Mouse (Mus musculus): ENCODE measurements at regions not wholly inside any gene's neighbourhood (a gene's known extent, or its start where the extent isn't known, plus 50 kb on each side); places are given as distances from the start of the nearest gene placed in this dataset.
"Not testable (repeated sequence)": the region's sequence is repeated elsewhere in the genome, so short reads cannot be mapped to it uniquely, and the experiment has no call there.

DNA sequence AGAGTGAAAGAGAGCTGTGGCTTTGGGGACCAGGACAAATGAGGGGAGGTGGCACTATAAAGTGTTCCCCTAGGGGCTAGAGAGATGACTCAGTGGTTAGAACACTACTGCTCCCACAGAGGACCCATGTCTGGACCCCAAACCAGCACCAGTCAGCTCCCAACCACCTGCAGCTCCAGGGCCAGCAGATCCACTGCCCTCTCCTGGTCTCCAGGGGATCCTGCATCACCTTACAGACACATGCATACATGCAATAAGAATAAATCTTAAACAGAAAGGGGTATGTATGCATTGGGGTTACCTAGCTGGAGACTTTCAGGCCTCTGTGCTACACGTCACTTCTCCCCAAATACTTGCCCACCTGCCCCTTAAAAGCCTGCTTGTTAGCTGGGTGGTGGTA is 93.8 kb upstream of the Zfp706 start:
- no peak for DNase-seq (ENCODE audit: extremely low spot score)

- no peak for DNase-seq (ENCODE audit: extremely low spot score)
These were observed 93.3 kb upstream of the Zfp706 start for GRCm38 (mm10) chr15:37100767-37101288.

GRCm38 (mm10) chr15:37099927-37100766 is 92.6 kb upstream of the Zfp706 start:
- peak; percentile 42 for DNase-seq (ENCODE audit: extremely low spot score)

DNA sequence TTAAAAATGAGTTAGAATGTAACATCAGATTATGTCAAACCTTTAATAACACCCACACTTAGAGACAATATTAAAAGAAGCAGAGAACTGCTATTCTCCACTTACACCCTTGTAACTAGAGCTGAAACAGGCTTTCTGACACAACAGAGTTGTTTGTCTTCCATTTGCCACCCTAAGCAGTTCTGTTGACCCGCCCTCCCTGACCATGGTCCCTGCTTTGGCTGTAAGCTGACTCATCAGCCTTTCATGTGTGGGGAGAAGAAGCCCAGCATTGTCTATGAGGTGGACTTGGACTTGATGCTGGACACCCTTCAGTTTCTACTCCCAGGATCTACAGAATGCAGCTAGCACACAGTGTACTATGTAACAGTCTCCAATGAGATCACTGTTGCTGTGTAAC is 91.6 kb upstream of the Zfp706 start:
- no peak for DNase-seq (ENCODE audit: extremely low spot score)

DNA sequence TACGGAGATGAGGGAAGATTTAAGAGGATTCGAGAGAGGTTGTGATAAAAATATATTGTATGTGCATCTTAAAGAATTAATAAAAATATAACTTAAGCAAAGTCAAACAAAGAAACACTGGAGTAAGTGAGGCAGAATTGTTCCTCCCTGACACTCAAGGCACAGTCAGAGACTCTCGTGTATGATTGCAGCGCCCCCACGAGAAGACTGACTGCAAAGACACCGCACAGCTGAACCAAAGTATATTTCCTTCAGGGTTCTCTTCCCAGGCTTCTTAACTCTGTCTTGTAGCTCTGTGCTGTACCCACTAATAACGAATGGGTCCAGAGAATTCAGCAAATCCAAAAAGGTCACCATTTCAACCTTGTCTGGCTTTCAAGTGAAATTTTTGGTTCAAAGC is 89.9 kb upstream of the Zfp706 start:
- DNase-seq (ENCODE audit: extremely low spot score) = no peak

DNA sequence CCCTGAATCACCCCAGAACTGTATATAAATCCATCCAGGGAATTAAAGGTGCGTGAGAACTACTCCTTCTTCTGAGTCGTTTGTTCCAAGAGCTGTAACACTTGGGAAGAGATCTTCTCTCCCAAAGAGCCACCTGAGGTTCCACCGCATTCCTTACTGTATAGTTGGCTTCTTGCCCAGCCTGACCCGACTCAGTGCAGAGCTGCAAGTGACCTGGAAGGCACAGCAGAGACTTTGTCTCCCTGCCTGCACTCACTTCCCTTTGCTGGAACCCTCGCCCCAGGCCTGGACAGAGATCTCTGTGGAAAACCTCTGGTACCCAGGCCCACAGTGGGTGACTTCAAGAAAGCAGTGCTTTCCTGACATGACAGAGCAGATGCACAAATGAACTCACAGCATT is 83.6 kb upstream of the Zfp706 start:
- DNase-seq (ENCODE audit: extremely low spot score) = not testable (repeated sequence)

DNA sequence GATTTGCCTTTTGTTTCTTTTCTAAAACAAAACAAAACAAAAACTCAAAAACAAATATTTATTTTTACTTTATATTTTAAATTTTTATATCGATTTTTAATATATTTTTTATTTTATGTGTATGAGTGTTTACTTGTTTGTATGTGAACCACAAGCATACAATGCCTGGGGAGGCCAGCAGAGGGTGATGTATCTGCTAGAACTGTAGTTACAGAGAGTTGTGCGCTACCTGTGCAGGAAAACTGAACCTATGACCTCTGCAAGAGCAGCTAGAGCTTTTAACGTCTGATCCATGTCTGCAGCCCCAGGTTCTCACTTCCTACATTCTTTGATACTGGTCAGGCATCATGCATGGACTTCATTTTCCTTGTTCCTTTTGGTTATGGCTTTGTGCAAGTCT is 76.2 kb upstream of the Zfp706 start:
- no peak for DNase-seq (ENCODE audit: extremely low spot score)

DNA sequence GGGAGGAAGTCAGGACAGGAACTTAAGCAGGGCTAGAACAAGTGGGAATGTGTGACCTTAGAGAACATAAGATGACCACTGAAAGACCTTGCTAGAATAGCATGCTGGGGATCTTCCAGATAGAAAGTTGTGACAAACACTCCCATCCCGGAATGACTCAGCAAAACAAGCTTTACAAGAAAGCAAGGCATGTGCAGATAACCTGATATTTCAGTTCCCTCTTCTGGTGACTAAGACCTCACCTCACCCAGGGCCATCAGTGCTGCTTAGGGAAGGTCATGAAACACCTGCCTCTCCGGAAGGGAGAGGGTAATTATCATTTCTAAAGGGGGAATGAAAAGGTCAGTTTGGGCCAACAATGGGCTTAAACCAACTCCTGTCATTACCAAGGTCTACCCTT is 74.3 kb upstream of the Zfp706 start:
- no peak for DNase-seq (ENCODE audit: extremely low spot score)

GRCm38 (mm10) chr15:37080931-37081330 is 73.4 kb upstream of the Zfp706 start:
- no peak for DNase-seq (ENCODE audit: extremely low spot score)

- no peak for DNase-seq (ENCODE audit: extremely low spot score)
These were observed 72.8 kb upstream of the Zfp706 start for GRCm38 (mm10) chr15:37080395-37080794.

- DNase-seq (ENCODE audit: extremely low spot score) = not testable (repeated sequence)
These were observed 66.6 kb upstream of the Zfp706 start for GRCm38 (mm10) chr15:37074207-37074606.

DNA sequence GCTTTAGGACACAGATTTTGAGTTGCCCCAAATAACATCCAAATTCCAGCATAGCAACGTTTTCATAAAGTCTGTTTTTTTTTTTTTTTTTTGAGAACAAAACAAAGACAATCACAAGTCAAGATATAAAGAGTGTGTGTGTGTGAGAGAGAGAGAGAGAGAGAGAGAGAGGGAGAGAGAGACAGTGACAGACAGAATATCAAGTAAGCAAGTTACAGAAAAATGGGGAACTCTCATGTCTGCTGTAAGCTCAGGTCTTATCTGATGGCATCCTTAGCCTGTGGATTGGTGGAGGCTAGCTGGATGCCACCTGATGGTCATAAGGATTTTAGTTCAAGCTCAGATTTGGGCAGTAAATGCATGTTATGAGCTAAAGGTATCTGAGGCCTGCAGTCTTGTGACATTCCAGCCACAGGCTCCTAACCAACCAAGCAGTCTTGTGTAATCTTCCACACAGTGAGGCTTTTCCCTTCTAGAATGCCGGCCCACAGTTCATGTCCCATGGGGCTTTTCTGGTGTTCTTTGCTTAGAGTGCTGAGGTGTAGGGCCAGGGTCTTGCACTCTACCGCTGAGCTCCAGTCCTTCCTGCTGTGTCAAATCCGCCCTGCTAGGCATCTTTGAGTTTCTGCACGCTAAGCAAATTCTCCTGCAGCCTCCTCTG is 64.8 kb upstream of the Zfp706 start:
- no peak for DNase-seq (ENCODE audit: extremely low spot score)

GRCm38 (mm10) chr15:37070188-37070587 is 62.6 kb upstream of the Zfp706 start:
- no peak for DNase-seq (ENCODE audit: extremely low spot score)

DNA sequence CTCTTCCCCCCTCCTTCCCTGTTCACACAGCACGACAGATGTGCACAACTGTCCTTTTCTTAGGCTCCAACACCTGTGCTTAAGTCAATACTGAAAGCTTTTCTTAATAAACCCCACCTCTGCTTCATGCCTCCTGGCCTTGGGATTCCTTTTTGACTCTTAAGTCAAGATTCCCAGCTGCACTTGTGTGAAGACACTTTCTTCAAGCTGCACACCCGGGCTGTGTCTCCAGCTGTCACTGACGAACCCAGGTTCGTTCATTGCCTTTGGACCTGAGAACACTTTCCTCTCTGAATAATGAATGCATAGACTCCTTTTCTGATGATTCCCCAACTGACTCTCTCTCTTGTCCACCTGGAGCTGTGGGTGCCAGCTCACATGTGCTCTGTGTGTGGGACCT is 59.8 kb upstream of the Zfp706 start:
- no peak for DNase-seq (ENCODE audit: extremely low spot score)

DNA sequence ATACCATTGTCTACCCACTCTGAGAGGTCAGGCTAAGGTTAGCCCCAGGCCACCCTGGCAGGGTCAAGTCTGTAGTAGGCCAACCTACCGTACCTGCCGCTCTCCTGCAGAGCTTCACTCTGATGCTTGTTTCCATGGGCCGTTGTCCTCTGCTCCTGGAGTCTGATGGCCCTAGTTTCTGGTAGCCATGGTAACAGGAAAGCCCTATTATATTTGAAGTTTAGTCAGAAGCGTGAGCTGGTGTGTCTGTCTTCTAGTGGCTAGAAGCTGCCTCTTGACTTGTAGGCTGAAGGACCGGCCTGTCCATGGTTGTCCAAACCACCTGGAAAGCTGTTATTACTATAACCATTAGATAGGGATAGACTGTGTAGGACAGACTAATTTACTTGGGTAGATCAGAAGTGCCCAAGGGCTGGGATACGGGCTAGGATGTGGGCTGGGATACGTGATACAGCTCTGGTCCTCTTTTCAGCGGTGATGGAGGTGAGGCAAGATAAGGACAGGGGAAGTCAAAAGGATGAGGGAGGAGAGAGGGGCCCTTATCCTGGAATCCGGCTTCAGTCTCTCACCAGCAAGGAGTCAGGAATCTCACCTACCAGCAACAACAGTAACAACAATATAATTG is 58.5 kb upstream of the Zfp706 start:
- DNase-seq (ENCODE audit: extremely low spot score) = no peak

GRCm38 (mm10) chr15:37065408-37065807 is 57.8 kb upstream of the Zfp706 start:
- DNase-seq (ENCODE audit: extremely low spot score) = no peak

DNA sequence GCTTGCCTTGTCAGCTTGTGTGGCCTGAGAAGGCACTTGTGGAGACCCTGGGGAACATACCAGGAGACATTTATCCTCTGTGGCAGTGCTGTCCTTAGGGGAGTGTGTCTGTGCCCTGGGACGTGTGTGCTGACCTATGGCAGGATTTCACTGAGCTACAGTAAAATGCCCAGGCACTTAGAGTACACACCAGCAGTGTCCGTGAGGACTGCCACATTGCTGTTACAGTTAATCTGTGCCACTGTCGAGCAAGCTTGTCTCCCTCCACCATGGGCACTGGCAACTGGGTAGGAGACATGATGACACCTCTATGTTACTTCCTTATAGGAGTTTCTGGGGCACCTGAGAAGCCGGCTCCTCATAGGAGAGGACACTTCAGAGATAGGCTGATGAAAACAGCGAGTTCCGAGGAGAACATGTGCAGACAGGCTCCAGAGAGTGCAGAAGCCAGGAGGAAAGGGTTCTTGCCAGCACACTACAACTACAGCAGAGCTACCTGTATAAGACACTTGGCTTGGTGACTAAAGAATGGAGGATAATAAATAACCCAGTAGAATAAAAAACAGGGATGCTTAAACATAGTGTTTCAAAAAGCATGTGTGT is 56.3 kb upstream of the Zfp706 start:
- DNase-seq (ENCODE audit: extremely low spot score) = no peak

GRCm38 (mm10) chr15:37062585-37062984 is 55.0 kb upstream of the Zfp706 start:
- no peak for DNase-seq (ENCODE audit: extremely low spot score)

DNA sequence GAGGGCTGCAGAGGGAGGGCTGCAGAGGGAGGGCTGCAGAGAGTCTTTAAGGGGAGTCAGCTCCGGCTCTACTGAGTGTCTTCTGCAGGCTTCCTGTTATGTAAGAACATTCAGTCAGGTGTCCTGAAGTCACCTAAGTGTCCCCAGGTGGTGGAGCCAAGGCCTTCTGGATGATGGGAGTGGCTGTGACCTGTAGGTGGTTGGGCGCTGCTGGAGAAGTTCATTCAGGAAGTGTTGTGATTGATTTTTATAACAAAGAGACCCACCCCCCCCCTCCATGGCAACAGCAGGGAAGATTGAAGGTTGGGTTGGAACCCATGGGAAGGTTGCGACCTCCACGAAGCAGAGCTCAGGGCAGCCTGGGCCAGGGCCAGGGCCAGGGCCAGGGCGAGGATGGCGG is 53.9 kb upstream of the Zfp706 start:
- no peak for DNase-seq (ENCODE audit: extremely low spot score)

DNA sequence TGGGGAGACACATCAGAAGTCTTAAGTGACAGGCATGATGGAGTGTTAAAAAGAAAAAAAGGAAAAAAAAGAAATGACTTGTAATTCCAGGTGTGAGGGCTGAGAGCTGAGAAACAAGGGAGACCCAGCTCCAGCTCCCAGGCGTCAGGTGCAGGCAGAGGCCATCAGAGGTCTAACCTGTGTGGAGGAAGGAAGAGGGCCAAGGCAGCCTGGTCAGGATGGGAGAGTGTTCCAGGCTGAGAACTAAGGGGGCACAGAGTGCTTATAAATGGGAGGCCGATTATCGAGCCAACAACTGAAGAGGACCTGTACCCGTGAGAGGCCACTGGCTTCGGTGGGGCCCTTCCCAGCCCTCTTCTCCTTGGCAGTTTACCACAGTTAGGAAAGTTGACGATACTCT is 53.3 kb upstream of the Zfp706 start:
- DNase-seq (ENCODE audit: extremely low spot score) = no peak

Measured in embryo, embryonic 9.5 days (tissue).